Mouse (Mus musculus): Measurements from ENCODE around the gene Lmf2. TPM values are rescaled to one million over a fixed set of nuclear protein-coding genes. Genes with fewer than 3 reads are reported as not detected.

Gene Lmf2
- polyA plus RNA-seq (2014; fragmentation: Nextera tagmentation; extraction: Ambion mirVana), result 19.9 and 22.1 TPM in 2 replicates

GRCm38 (mm10) chr15:89355241-89356187, at the start of gene Lmf2, which contains the start of gene Ncaph2:
Gene Lmf2, minus strand, starts transcription at chr15:89355659.
Gene Ncaph2, plus strand, starts transcription at chr15:89355719.
- Histone ChIP-seq H3K9me3 (replicated peaks; ENCODE audit: control insufficient read depth, low read length) (no peaks in the 10 kb centered on the region), H3K36me3 (ENCODE audit: control insufficient read depth, insufficient read depth, low read length) (peaks cover 41% of the 10 kb centered on the region), H3K4me3 (ENCODE audit: low read depth, low read length) (peak within 1 kb of the TSS; percentile 83), H3K27ac (ENCODE audit: low read depth, low read length) (peak within 1 kb of the TSS; percentile 46), H3K27me3 (replicated peaks; ENCODE audit: control insufficient read depth, insufficient read depth, low read length) (no peaks in the 10 kb centered on the region), H3K9ac (ENCODE audit: low read length) (peak within 1 kb of the TSS; percentile 83), H3K4me2 (ENCODE audit: low read length) (peak within 1 kb of the TSS; percentile 78), H3K4me1 (ENCODE audit: control insufficient read depth, insufficient read depth, low read length) (peaks cover 14% of the 10 kb centered on the region)
- DNase-seq (ENCODE audit: low spot score), result peak; percentile 98
- WGBS, result under 1% methylated on average over 63 of the region's 64 CpGs
- ATAC-seq, result peak; percentile 93

- WGBS, result 84% methylated on average over 10 of the region's 10 CpGs
- Histone ChIP-seq H3K9ac (ENCODE audit: low read length) (no peak overlapping the region), H3K4me2 (ENCODE audit: low read length) (no peak overlapping the region), H3K4me1 (ENCODE audit: control insufficient read depth, insufficient read depth, low read length) (no peaks in the 10 kb centered on the region), H3K36me3 (ENCODE audit: control insufficient read depth, insufficient read depth, low read length) (no peaks in the 10 kb centered on the region), H3K4me3 (ENCODE audit: low read depth, low read length) (no peak overlapping the region), H3K9me3 (replicated peaks; ENCODE audit: control insufficient read depth, low read length) (no peaks in the 10 kb centered on the region), H3K27me3 (replicated peaks; ENCODE audit: control insufficient read depth, insufficient read depth, low read length) (no peaks in the 10 kb centered on the region), H3K27ac (ENCODE audit: low read depth, low read length) (no peak overlapping the region)
- DNase-seq (ENCODE audit: low spot score) (no peak), ATAC-seq (no peak)
These were observed 49.6 kb upstream of the Lmf2 start for GRCm38 (mm10) chr15:89404831-89405623.

- WGBS, result 94% methylated on average over 1 of the region's 1 CpGs
- no peak overlapping the region for H3K4me2 ChIP-seq (ENCODE audit: low read length)
- no peaks in the 10 kb centered on the region for H3K9me3 ChIP-seq (replicated peaks; ENCODE audit: control insufficient read depth, low read length)
- DNase-seq (ENCODE audit: low spot score), result no peak
- no peaks in the 10 kb centered on the region for H3K4me1 ChIP-seq (ENCODE audit: control insufficient read depth, insufficient read depth, low read length)
- no peak overlapping the region for H3K4me3 ChIP-seq (ENCODE audit: low read depth, low read length)
- ATAC-seq, result no peak
- H3K27me3 ChIP-seq (replicated peaks; ENCODE audit: control insufficient read depth, insufficient read depth, low read length), result no peaks in the 10 kb centered on the region
- H3K9ac ChIP-seq (ENCODE audit: low read length), result no peak overlapping the region
- H3K36me3 ChIP-seq (ENCODE audit: control insufficient read depth, insufficient read depth, low read length), result no peaks in the 10 kb centered on the region
- H3K27ac ChIP-seq (ENCODE audit: low read depth, low read length), result no peak overlapping the region
These were observed 47.0 kb upstream of the Lmf2 start for GRCm38 (mm10) chr15:89402471-89402870.

- no peak for ATAC-seq
- Histone ChIP-seq H3K36me3 (ENCODE audit: control insufficient read depth, insufficient read depth, low read length) (no peaks in the 10 kb centered on the region), H3K9ac (ENCODE audit: low read length) (no peak overlapping the region), H3K4me1 (ENCODE audit: control insufficient read depth, insufficient read depth, low read length) (no peaks in the 10 kb centered on the region), H3K27me3 (replicated peaks; ENCODE audit: control insufficient read depth, insufficient read depth, low read length) (no peaks in the 10 kb centered on the region), H3K4me3 (ENCODE audit: low read depth, low read length) (no peak overlapping the region), H3K4me2 (ENCODE audit: low read length) (no peak overlapping the region), H3K9me3 (replicated peaks; ENCODE audit: control insufficient read depth, low read length) (no peaks in the 10 kb centered on the region), H3K27ac (ENCODE audit: low read depth, low read length) (no peak overlapping the region)
- 54% methylated on average over 1 of the region's 1 CpGs for WGBS
- no peak for DNase-seq (ENCODE audit: low spot score)
These were observed 44.3 kb upstream of the Lmf2 start for GRCm38 (mm10) chr15:89399716-89400115.

GRCm38 (mm10) chr15:89398146-89398545, 42.7 kb upstream of the Lmf2 start:
- no peak overlapping the region for H3K4me3 ChIP-seq (ENCODE audit: low read depth, low read length)
- peak; percentile 52; the same call in 1 of the 2 replicates for ATAC-seq
- DNase-seq (ENCODE audit: low spot score), result peak; percentile 42
- no peaks in the 10 kb centered on the region for H3K36me3 ChIP-seq (ENCODE audit: control insufficient read depth, insufficient read depth, low read length)
- H3K9me3 ChIP-seq (replicated peaks; ENCODE audit: control insufficient read depth, low read length), result no peaks in the 10 kb centered on the region
- H3K27ac ChIP-seq (ENCODE audit: low read depth, low read length), result no peak overlapping the region
- H3K27me3 ChIP-seq (replicated peaks; ENCODE audit: control insufficient read depth, insufficient read depth, low read length), result no peaks in the 10 kb centered on the region
- 51% methylated on average over 2 of the region's 2 CpGs for WGBS
- H3K9ac ChIP-seq (ENCODE audit: low read length), result no peak overlapping the region
- no peaks in the 10 kb centered on the region for H3K4me1 ChIP-seq (ENCODE audit: control insufficient read depth, insufficient read depth, low read length)
- H3K4me2 ChIP-seq (ENCODE audit: low read length), result no peak overlapping the region

GRCm38 (mm10) chr15:89396883-89397282, 41.4 kb upstream of the Lmf2 start:
- WGBS, result 91% methylated on average over 4 of the region's 4 CpGs
- H3K27ac ChIP-seq (ENCODE audit: low read depth, low read length), result no peak overlapping the region
- H3K9ac ChIP-seq (ENCODE audit: low read length), result no peak overlapping the region
- ATAC-seq (no peak), DNase-seq (ENCODE audit: low spot score) (no peak)
- no peak overlapping the region for H3K4me3 ChIP-seq (ENCODE audit: low read depth, low read length)
- no peak overlapping the region for H3K4me2 ChIP-seq (ENCODE audit: low read length)
- no peaks in the 10 kb centered on the region for H3K4me1 ChIP-seq (ENCODE audit: control insufficient read depth, insufficient read depth, low read length)
- no peaks in the 10 kb centered on the region for H3K27me3 ChIP-seq (replicated peaks; ENCODE audit: control insufficient read depth, insufficient read depth, low read length)
- no peaks in the 10 kb centered on the region for H3K36me3 ChIP-seq (ENCODE audit: control insufficient read depth, insufficient read depth, low read length)
- H3K9me3 ChIP-seq (replicated peaks; ENCODE audit: control insufficient read depth, low read length), result no peaks in the 10 kb centered on the region

- no peak overlapping the region for H3K4me3 ChIP-seq (ENCODE audit: low read depth, low read length)
- H3K4me1 ChIP-seq (ENCODE audit: control insufficient read depth, insufficient read depth, low read length), result no peaks in the 10 kb centered on the region
- H3K9ac ChIP-seq (ENCODE audit: low read length), result no peak overlapping the region
- no peaks in the 10 kb centered on the region for H3K36me3 ChIP-seq (ENCODE audit: control insufficient read depth, insufficient read depth, low read length)
- no peaks in the 10 kb centered on the region for H3K27me3 ChIP-seq (replicated peaks; ENCODE audit: control insufficient read depth, insufficient read depth, low read length)
- ATAC-seq (no peak), DNase-seq (ENCODE audit: low spot score) (no peak)
- H3K4me2 ChIP-seq (ENCODE audit: low read length), result no peak overlapping the region
- 91% methylated on average over 10 of the region's 10 CpGs for WGBS
- no peaks in the 10 kb centered on the region for H3K9me3 ChIP-seq (replicated peaks; ENCODE audit: control insufficient read depth, low read length)
- no peak overlapping the region for H3K27ac ChIP-seq (ENCODE audit: low read depth, low read length)
These were observed 34.6 kb upstream of the Lmf2 start for GRCm38 (mm10) chr15:89390081-89390480.

- ATAC-seq, result no peak
- no peak overlapping the region for H3K4me2 ChIP-seq (ENCODE audit: low read length)
- 54% methylated on average over 12 of the region's 12 CpGs for WGBS
These were observed 31.7 kb upstream of the Lmf2 start for GRCm38 (mm10) chr15:89387127-89387526.

More at GRCm38 (mm10) chr15:89387127-89387526, 31.7 kb upstream of the Lmf2 start:
- no peaks in the 10 kb centered on the region for H3K4me1 ChIP-seq (ENCODE audit: control insufficient read depth, insufficient read depth, low read length)
- no peaks in the 10 kb centered on the region for H3K36me3 ChIP-seq (ENCODE audit: control insufficient read depth, insufficient read depth, low read length)
- H3K9ac ChIP-seq (ENCODE audit: low read length), result no peak overlapping the region
- DNase-seq (ENCODE audit: low spot score), result no peak
- H3K4me3 ChIP-seq (ENCODE audit: low read depth, low read length), result no peak overlapping the region
- H3K27me3 ChIP-seq (replicated peaks; ENCODE audit: control insufficient read depth, insufficient read depth, low read length), result no peaks in the 10 kb centered on the region
- no peaks in the 10 kb centered on the region for H3K9me3 ChIP-seq (replicated peaks; ENCODE audit: control insufficient read depth, low read length)
- no peak overlapping the region for H3K27ac ChIP-seq (ENCODE audit: low read depth, low read length)

Measured in forebrain, embryonic 14.5 days (tissue).